27 mouse cellular contexts compared by ENCODE assay signal in genomic region chr7:83486156-83486750, GRCm38 (mm10).
A peak's percentile ranks its signal among the peaks of the same experiment; 100 is the strongest.
DNase-seq lines count a peak whose midpoint lies in the region; ATAC-seq and TF ChIP-seq lines count a peak whose summit lies in the region.
"Had no signal": no experiment of that assay in that cellular context is flagged by ENCODE, and none has a peak within 500 bp of the region (broad histone marks: within the 10 kb centered on the region; RNA-seq: fewer than 3 reads in every experiment).

No protein-coding gene starts in this region.

- no peak for ATAC-seq in intestine, embryonic 15.5 days
- no peak for ATAC-seq in intestine, postnatal 0 days
- ATAC-seq in neural tube, embryonic 11.5 days (ENCODE audit: insufficient read depth, low FRiP score, low TSS enrichment): no peak
- no peak for ATAC-seq in neural tube, embryonic 15.5 days (ENCODE audit: low FRiP score)
- ATAC-seq: forebrain, embryonic 13.5 days had no signal

- H3K9ac ChIP-seq in intestine, embryonic 15.5 days: no peak overlapping the region
- H3K9ac ChIP-seq in intestine, postnatal 0 days (ENCODE audit: low read depth, low read length): no peak overlapping the region
- H3K9ac ChIP-seq in neural tube, embryonic 11.5 days (ENCODE audit: low read length): no peak overlapping the region
- H3K9ac ChIP-seq in neural tube, embryonic 15.5 days (replicated peaks): no peak overlapping the region
- H3K9ac ChIP-seq: embryonic facial prominence, embryonic 12.5 days; forebrain, embryonic 13.5 days; heart, embryonic 15.5 days; midbrain, embryonic 12.5 days had no signal

- peak; percentile 39 for DNase-seq in cerebellum, adult 9-10 months
- DNase-seq in cerebellum, postnatal 4 days (ENCODE audit: low spot score in 2 of 2): no peak
- DNase-seq in neural tube, embryonic 11.5 days (ENCODE audit: low spot score): peak; percentile 38
- DNase-seq in mesoderm, embryonic 11.5 days (ENCODE audit: low read depth, low spot score): peak; percentile 44
- no peak for DNase-seq in kidney, postnatal 14 days
- DNase-seq: adrenal gland, postnatal 10 days; gastrocnemius, postnatal 10 days; heart, adult 2 months; heart, postnatal 4 days; kidney, adult 18-20 months; kidney, postnatal 10 days; lung, adult 18-20 months; right cerebral cortex, postnatal 25 days; thymus, adult 18-20 months; thymus, postnatal 4 days had no signal

- no peak overlapping the region for H3K4me2 ChIP-seq in intestine, embryonic 15.5 days (replicated peaks)
- no peak overlapping the region for H3K4me2 ChIP-seq in intestine, postnatal 0 days (replicated peaks; ENCODE audit: low read depth)
- H3K4me2 ChIP-seq in neural tube, embryonic 11.5 days (ENCODE audit: low read depth): no peak overlapping the region
- H3K4me2 ChIP-seq in neural tube, embryonic 15.5 days: no peak overlapping the region
- H3K4me2 ChIP-seq: embryonic facial prominence, embryonic 12.5 days; forebrain, embryonic 13.5 days; heart, embryonic 15.5 days; liver, embryonic 11.5 days; midbrain, embryonic 12.5 days had no signal

- no peak for TF ChIP-seq CTCF in intestine, postnatal 0 days (IDR thresholded peaks at IDR 0.05; ENCODE audit: low read depth)

- H3K4me1 ChIP-seq in intestine, embryonic 15.5 days (replicated peaks): peaks cover 4% of the 10 kb centered on the region; the same call in 1 of the 2 replicates
- H3K4me1 ChIP-seq in intestine, postnatal 0 days (replicated peaks; ENCODE audit: control insufficient read depth, insufficient read depth, low read length): no peaks in the 10 kb centered on the region
- no peaks in the 10 kb centered on the region for H3K4me1 ChIP-seq in neural tube, embryonic 11.5 days (ENCODE audit: control insufficient read depth, insufficient read depth, low read length)
- no peaks in the 10 kb centered on the region for H3K4me1 ChIP-seq in neural tube, embryonic 15.5 days
- H3K4me1 ChIP-seq: forebrain, embryonic 13.5 days; heart, embryonic 15.5 days had no signal

- no peaks in the 10 kb centered on the region for H3K9me3 ChIP-seq in intestine, embryonic 15.5 days
- no peaks in the 10 kb centered on the region for H3K9me3 ChIP-seq in intestine, postnatal 0 days (ENCODE audit: control insufficient read depth)
- no peaks in the 10 kb centered on the region for H3K9me3 ChIP-seq in neural tube, embryonic 11.5 days (ENCODE audit: control insufficient read depth, low read length)
- no peaks in the 10 kb centered on the region for H3K9me3 ChIP-seq in neural tube, embryonic 15.5 days (replicated peaks)
- H3K9me3 ChIP-seq: embryonic facial prominence, embryonic 12.5 days; forebrain, embryonic 13.5 days; heart, embryonic 15.5 days; midbrain, embryonic 12.5 days had no signal

- WGBS in intestine, embryonic 15.5 days: 52% methylated on average over 2 of the region's 2 CpGs
- 55% methylated on average over 2 of the region's 2 CpGs for whole genome bisulfite sequencing in intestine, postnatal 0 days
- WGBS in neural tube, embryonic 11.5 days: 57% methylated on average over 2 of the region's 2 CpGs
- WGBS in neural tube, embryonic 15.5 days: 48% methylated on average over 2 of the region's 2 CpGs

- no peaks in the 10 kb centered on the region for H3K27me3 ChIP-seq in intestine, embryonic 15.5 days (replicated peaks)
- no peaks in the 10 kb centered on the region for H3K27me3 ChIP-seq in intestine, postnatal 0 days (replicated peaks; ENCODE audit: control insufficient read depth, insufficient read depth, low read length)
- H3K27me3 ChIP-seq in neural tube, embryonic 11.5 days (ENCODE audit: control insufficient read depth, insufficient read depth, low read length): no peaks in the 10 kb centered on the region
- H3K27me3 ChIP-seq in neural tube, embryonic 15.5 days (replicated peaks): no peaks in the 10 kb centered on the region
- H3K27me3 ChIP-seq: embryonic facial prominence, embryonic 12.5 days; forebrain, embryonic 13.5 days; heart, embryonic 15.5 days; midbrain, embryonic 12.5 days had no signal

- H3K4me3 ChIP-seq in intestine, embryonic 15.5 days (replicated peaks): no peak overlapping the region
- H3K4me3 ChIP-seq in intestine, postnatal 0 days (ENCODE audit: low read depth, low read length): no peak overlapping the region
- no peak overlapping the region for H3K4me3 ChIP-seq in neural tube, embryonic 11.5 days (ENCODE audit: low read depth, low read length)
- H3K4me3 ChIP-seq in neural tube, embryonic 15.5 days (replicated peaks): no peak overlapping the region
- H3K4me3 ChIP-seq: embryonic facial prominence, embryonic 12.5 days; erythroblast, embryonic 14.5 days; forebrain, embryonic 13.5 days; heart, adult 2 months; heart, embryonic 15.5 days; left cerebral cortex, adult 2 months; midbrain, embryonic 12.5 days; myocyte had no signal

- H3K27ac ChIP-seq in intestine, embryonic 15.5 days: 0 out of 2 replicates have a peak overlapping the region, but pooled peaks have one; percentile 32
- no peak overlapping the region for H3K27ac ChIP-seq in intestine, postnatal 0 days (ENCODE audit: low read depth, low read length)
- H3K27ac ChIP-seq in neural tube, embryonic 11.5 days (ENCODE audit: low read depth, low read length): no peak overlapping the region
- no peak overlapping the region for H3K27ac ChIP-seq in neural tube, embryonic 15.5 days (replicated peaks)
- H3K27ac ChIP-seq: embryonic facial prominence, embryonic 12.5 days; forebrain, embryonic 13.5 days; heart, adult 2 months; heart, embryonic 15.5 days; left cerebral cortex, adult 2 months; macrophage; midbrain, embryonic 12.5 days had no signal

- H3K36me3 ChIP-seq in intestine, embryonic 15.5 days: no peaks in the 10 kb centered on the region
- no peaks in the 10 kb centered on the region for H3K36me3 ChIP-seq in intestine, postnatal 0 days (ENCODE audit: control insufficient read depth, insufficient read depth)
- H3K36me3 ChIP-seq in neural tube, embryonic 11.5 days (ENCODE audit: control insufficient read depth, insufficient read depth, low read length): no peaks in the 10 kb centered on the region
- H3K36me3 ChIP-seq in neural tube, embryonic 15.5 days: no peaks in the 10 kb centered on the region
- H3K36me3 ChIP-seq: embryonic facial prominence, embryonic 12.5 days; heart, embryonic 15.5 days; midbrain, embryonic 12.5 days had no signal

Comparison
In these comparisons a context has a peak if more than half of its experiments do, and no peak if none do; other contexts are left out.
1. DNase-seq: peak in cerebellum, adult 9-10 months (single experiment), neural tube, embryonic 11.5 days (single experiment) and mesoderm, embryonic 11.5 days (single experiment); none in cerebellum, postnatal 4 days (0 of 2) and kidney, postnatal 14 days (single experiment).